ENCODE assay signal across 9 mouse cellular contexts in the genomic region with DNA sequence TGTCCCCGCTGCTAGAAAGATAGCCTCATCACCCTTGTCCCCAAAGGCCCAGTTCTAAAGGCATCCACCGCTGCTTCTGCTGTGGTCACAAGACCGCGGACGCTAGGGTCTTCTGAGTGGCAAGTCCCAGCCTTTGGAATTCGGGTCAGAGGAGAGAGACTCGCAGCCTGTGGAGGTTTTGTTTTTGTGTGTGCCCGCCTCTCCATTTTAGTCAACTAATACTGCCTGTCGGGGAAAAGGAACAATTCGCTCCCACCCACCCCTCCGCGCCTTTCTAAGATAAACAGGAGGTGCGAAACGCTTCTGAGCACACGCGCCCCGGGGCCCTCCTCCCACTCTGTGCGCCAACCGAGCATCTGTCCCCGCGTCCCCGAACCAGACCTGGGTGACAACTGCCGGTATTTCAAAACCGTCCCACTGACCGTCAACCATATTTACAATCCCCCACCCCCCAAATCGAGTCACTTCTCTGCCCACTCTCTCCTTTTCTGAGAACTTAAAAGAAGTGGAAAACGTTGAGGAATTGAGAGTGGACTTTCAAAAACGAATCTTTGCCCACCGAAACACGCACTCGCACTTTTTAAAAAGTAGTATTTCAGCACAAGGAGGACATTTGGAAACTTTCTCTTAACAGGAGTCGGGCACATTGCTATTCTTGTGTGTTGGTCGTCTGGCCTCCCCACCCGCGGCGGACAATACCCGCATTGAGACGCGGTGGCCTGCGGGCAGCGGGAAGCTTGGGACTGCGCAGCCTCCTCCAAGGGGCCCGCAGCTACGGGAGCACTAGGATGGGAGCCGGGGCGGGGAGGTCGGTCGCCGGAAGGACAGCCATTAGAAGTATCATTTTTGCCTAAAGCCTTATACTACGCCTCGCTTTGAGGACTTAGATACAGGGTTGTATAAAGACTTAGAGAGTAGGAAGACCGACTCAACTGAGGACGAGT. TPM values are rescaled to one million over a fixed set of nuclear protein-coding genes. Genes with fewer than 3 reads are reported as not detected.
DNase-seq lines count a peak whose midpoint lies in the region; ATAC-seq lines count a peak whose summit lies in the region.
"Had no signal": no experiment of that assay in that cellular context is flagged by ENCODE, and none has a peak within 500 bp of the region (broad histone marks: within the 10 kb centered on the region; RNA-seq: fewer than 3 reads in every experiment).

No protein-coding gene starts in this region.

- no peaks in the 10 kb centered on the region for H3K36me3 ChIP-seq in heart, embryonic 15.5 days
- no peaks in the 10 kb centered on the region for H3K36me3 ChIP-seq in hindbrain, embryonic 12.5 days
- H3K36me3 ChIP-seq in midbrain, embryonic 14.5 days (ENCODE audit: control insufficient read depth, insufficient read depth, low read length): no peaks in the 10 kb centered on the region

- H3K9me3 ChIP-seq in heart, embryonic 15.5 days (replicated peaks): no peaks in the 10 kb centered on the region
- H3K9me3 ChIP-seq in hindbrain, embryonic 12.5 days (replicated peaks): no peaks in the 10 kb centered on the region
- no peaks in the 10 kb centered on the region for H3K9me3 ChIP-seq in midbrain, embryonic 14.5 days (ENCODE audit: control insufficient read depth, low read length)

- 2% methylated on average over 53 of the region's 53 CpGs for WGBS in heart, embryonic 15.5 days
- WGBS in hindbrain, embryonic 12.5 days: under 1% methylated on average over 53 of the region's 53 CpGs
- under 1% methylated on average over 53 of the region's 53 CpGs for WGBS in midbrain, embryonic 14.5 days

- no peak for DNase-seq in heart, postnatal 14 days
- DNase-seq in midbrain, embryonic 14.5 days: peak; percentile 72
- no peak for DNase-seq in ovary, postnatal 14 days (ENCODE audit: low spot score)
- DNase-seq in thymus, postnatal 36 days: no peak
- no peak for DNase-seq in adrenal gland, postnatal 14 days

- no peak overlapping the region for H3K27ac ChIP-seq in heart, embryonic 15.5 days
- no peak overlapping the region for H3K27ac ChIP-seq in brown adipose tissue, adult 24 weeks (replicated peaks; ENCODE audit: low read depth, low read length)
- peak overlapping the region; percentile 95 for H3K27ac ChIP-seq in hindbrain, embryonic 12.5 days
- H3K27ac ChIP-seq in midbrain, embryonic 14.5 days (replicated peaks; ENCODE audit: low read depth, low read length): peak overlapping the region; percentile 89

- peak overlapping the region; percentile 35 for H3K4me3 ChIP-seq in heart, embryonic 15.5 days
- H3K4me3 ChIP-seq in brown adipose tissue, adult 24 weeks (ENCODE audit: insufficient read depth, low read depth, low read length): peak overlapping the region; percentile 29
- peak overlapping the region; percentile 36 for H3K4me3 ChIP-seq in hindbrain, embryonic 12.5 days
- H3K4me3 ChIP-seq in midbrain, embryonic 14.5 days (replicated peaks; ENCODE audit: low read depth, low read length): peak overlapping the region; percentile 38

- H3K27me3 ChIP-seq in heart, embryonic 15.5 days: peaks cover 99% of the 10 kb centered on the region
- H3K27me3 ChIP-seq in hindbrain, embryonic 12.5 days: peaks cover 46% of the 10 kb centered on the region
- peaks cover 30% of the 10 kb centered on the region for H3K27me3 ChIP-seq in midbrain, embryonic 14.5 days (ENCODE audit: control insufficient read depth, insufficient read depth, low read length)

- no peak overlapping the region for H3K9ac ChIP-seq in heart, embryonic 15.5 days
- H3K9ac ChIP-seq in hindbrain, embryonic 12.5 days: peak overlapping the region; percentile 68
- peak overlapping the region; percentile 63 for H3K9ac ChIP-seq in midbrain, embryonic 14.5 days (replicated peaks; ENCODE audit: low read length)

- intact Hi-C loops in heart, postnatal 14 days (cut with DNase I): loop anchor here (2.0 kb wide), 1 partner anchor 66 kb away; no protein-coding TSS in a partner anchor

- no peak for ATAC-seq in heart, embryonic 15.5 days (replicated peaks; ENCODE audit: insufficient number of reproducible peaks, insufficient read depth, low FRiP score, low read depth)
- no peak for ATAC-seq in hindbrain, embryonic 12.5 days (ENCODE audit: low FRiP score)
- no peak for ATAC-seq in midbrain, embryonic 14.5 days (ENCODE audit: low FRiP score, low TSS enrichment)

- peaks cover 14% of the 10 kb centered on the region for H3K4me1 ChIP-seq in heart, embryonic 15.5 days (replicated peaks)
- peaks cover 3% of the 10 kb centered on the region; the same call in 1 of the 2 replicates for H3K4me1 ChIP-seq in brown adipose tissue, adult 24 weeks (ENCODE audit: control insufficient read depth, insufficient read depth, insufficient read length, low read length)
- H3K4me1 ChIP-seq in hindbrain, embryonic 12.5 days: peaks cover 59% of the 10 kb centered on the region
- H3K4me1 ChIP-seq in midbrain, embryonic 14.5 days (ENCODE audit: control insufficient read depth, insufficient read depth, low read length): peaks cover 33% of the 10 kb centered on the region

- H3K4me2 ChIP-seq in heart, embryonic 15.5 days: peak overlapping the region; percentile 53
- H3K4me2 ChIP-seq in hindbrain, embryonic 12.5 days (replicated peaks): peak overlapping the region; percentile 74
- peak overlapping the region; percentile 83 for H3K4me2 ChIP-seq in midbrain, embryonic 14.5 days (ENCODE audit: low read length)

RNA-seq across cellular contexts. Expression of a gene that starts 12.8 kb away (rescaled TPM):
- polyA plus RNA-seq in heart, embryonic 15.5 days (2015; fragmentation: Nextera tagmentation; extraction: Ambion mirVana): 0.26 and 0.79 TPM in 2 replicates
- total RNA-seq in heart, postnatal 14 days (2021): under 1 TPM in 1 of 2 experiments, not detected in 1; 0.22 TPM
- not detected in 2 replicates for polyA plus RNA-seq in brown adipose tissue, adult 24 weeks (2012; ENCODE audit: insufficient read depth, insufficient read length, missing spikeins)
- 37.3 and 39.5 TPM in 2 replicates for polyA plus RNA-seq in hindbrain, embryonic 12.5 days (2016; fragmentation: Nextera tagmentation; extraction: Ambion mirVana)
- polyA plus RNA-seq in midbrain, embryonic 14.5 days (2014; fragmentation: Nextera tagmentation; extraction: Ambion mirVana): 16.8 and 22.4 TPM in 2 replicates
- total RNA-seq in adrenal gland, postnatal 14 days (2021): 0.63 and 0.75 TPM in 2 replicates
- total RNA-seq: common myeloid progenitor, adult 5-6 weeks had no signal

Comparison
In these comparisons a context has a peak if more than half of its experiments do, and no peak if none do; other contexts are left out.
1. H3K27ac ChIP-seq: peak in hindbrain, embryonic 12.5 days (single experiment) and midbrain, embryonic 14.5 days (single experiment); none in heart, embryonic 15.5 days (single experiment) and brown adipose tissue, adult 24 weeks (single experiment).
2. Peak in every context shown above with its lines, with median percentiles within 50 percentile points of each other: H3K4me2 ChIP-seq and H3K4me3 ChIP-seq.